23 mouse cellular contexts compared by ENCODE assay signal in the genomic region with DNA sequence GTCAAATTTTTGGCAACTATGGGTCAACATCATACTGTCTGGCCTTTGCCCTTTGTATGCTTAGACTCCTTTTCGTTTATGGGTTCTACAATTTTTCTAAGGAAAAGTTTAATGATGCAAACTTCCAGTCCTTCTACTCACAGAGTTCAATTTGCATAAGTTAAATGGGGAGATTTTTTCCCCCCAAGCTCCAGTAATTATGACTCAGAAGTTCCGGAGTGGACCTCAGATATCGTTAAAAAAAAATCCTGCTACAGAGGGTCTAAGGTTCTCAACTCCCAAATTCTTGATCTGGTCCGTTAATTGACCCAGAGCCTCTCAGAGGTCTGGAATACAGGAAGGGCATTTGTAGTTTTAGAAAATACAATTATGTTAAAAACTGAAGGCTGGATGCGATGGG. TPM values are rescaled to one million over a fixed set of nuclear protein-coding genes. Genes with fewer than 3 reads are reported as not detected.
A peak's percentile ranks its signal among the peaks of the same experiment; 100 is the strongest.
DNase-seq lines count a peak whose midpoint lies in the region; ATAC-seq and TF ChIP-seq lines count a peak whose summit lies in the region.
"Had no signal": no experiment of that assay in that cellular context is flagged by ENCODE, and none has a peak within 500 bp of the region (broad histone marks: within the 10 kb centered on the region; RNA-seq: fewer than 3 reads in every experiment).

No protein-coding gene starts in this region.

- TF ChIP-seq POLR2A in heart, adult 2 months (IDR thresholded peaks at IDR 0.05; ENCODE audit: insufficient read depth, low read depth, low read length): no peak
- TF ChIP-seq POLR2A in CH12.LX (IDR thresholded peaks at IDR 0.05; ENCODE audit: low read depth, low read length): no peak

- H3K36me3 ChIP-seq in heart, embryonic 10.5 days: no peaks in the 10 kb centered on the region
- no peaks in the 10 kb centered on the region for H3K36me3 ChIP-seq in heart, adult 2 months (ENCODE audit: control insufficient read depth, insufficient read depth, low read length)
- no peaks in the 10 kb centered on the region for H3K36me3 ChIP-seq in CH12.LX (replicated peaks in 1 of 2; ENCODE audit: control insufficient read depth in 1 of 2, insufficient read depth in 1 of 2, low read length in 1 of 2)
- H3K36me3 ChIP-seq in forebrain, embryonic 13.5 days (ENCODE audit: poor library complexity, severe bottlenecking): no peaks in the 10 kb centered on the region
- H3K36me3 ChIP-seq: G1E had no signal

- H3K79me2 ChIP-seq in heart, adult 2 months (replicated peaks; ENCODE audit: control insufficient read depth, insufficient read depth, low read length): no peaks in the 10 kb centered on the region
- H3K79me2 ChIP-seq in CH12.LX (replicated peaks; ENCODE audit: control insufficient read depth, extremely low read depth, insufficient read depth, poor library complexity, severe bottlenecking): no peaks in the 10 kb centered on the region

- dilution Hi-C loops in CH12.LX (cut with MboI; ENCODE audit: extremely low pct_ligation_motif_present, extremely low pct_unique_long_range_greater_than_20kb, low sequenced_read_pairs): no loop called here

- no peak for ATAC-seq in forebrain, embryonic 13.5 days
- ATAC-seq: activated CD4-positive, CD25-positive, alpha-beta regulatory T cell, adult 4 months; CD4-positive, CD25-positive, alpha-beta regulatory T cell, adult 4 months; Patski had no signal

- intact Hi-C loops in heart, adult 2 months (cut with DNase I): no loop called here

- TF ChIP-seq CTCF in heart, adult 2 months (IDR thresholded peaks at IDR 0.05): no peak
- TF ChIP-seq CTCF in CH12.LX (conservative IDR thresholded peaks at IDR 0.05 in 1 of 2, IDR thresholded peaks at IDR 0.05 in 1 of 2; ENCODE audit: low read depth in 2 of 2, low read length in 2 of 2): no peak

- H3K4me2 ChIP-seq in CH12.LX (ENCODE audit: insufficient read depth, low read depth, poor library complexity, severe bottlenecking): peak overlapping the region; percentile 77
- no peak overlapping the region for H3K4me2 ChIP-seq in forebrain, embryonic 13.5 days

- H3K4me3 ChIP-seq in heart, embryonic 10.5 days: no peak overlapping the region
- H3K4me3 ChIP-seq in heart, adult 2 months: no peak overlapping the region
- peak overlapping the region in 1 of 3 experiments; percentile 32 for H3K4me3 ChIP-seq in CH12.LX (replicated peaks in 1 of 3; ENCODE audit: low read depth in 2 of 3, low read length in 2 of 3, poor library complexity in 1 of 3)
- no peak overlapping the region for H3K4me3 ChIP-seq in forebrain, embryonic 13.5 days

- TF ChIP-seq RAD21 in CH12.LX (IDR thresholded peaks at IDR 0.05; ENCODE audit: low read depth, low read length): no peak

- no peaks in the 10 kb centered on the region for H3K4me1 ChIP-seq in heart, embryonic 10.5 days
- H3K4me1 ChIP-seq in heart, adult 2 months (ENCODE audit: control insufficient read depth, insufficient read depth, low read length): no peaks in the 10 kb centered on the region
- peaks cover 26 to 45% of the 10 kb centered on the region in 2 experiments for H3K4me1 ChIP-seq in CH12.LX (ENCODE audit: control insufficient read depth in 1 of 2, insufficient read depth in 2 of 2)
- H3K4me1 ChIP-seq in forebrain, embryonic 13.5 days: no peaks in the 10 kb centered on the region

- no peak overlapping the region for H3K9ac ChIP-seq in heart, adult 2 months (ENCODE audit: low read depth, low read length)
- 0 out of 2 replicates have a peak overlapping the region, but pooled peaks have one; percentile 14 for H3K9ac ChIP-seq in CH12.LX (ENCODE audit: insufficient read depth, low read depth)
- H3K9ac ChIP-seq in forebrain, embryonic 13.5 days: no peak overlapping the region

- WGBS in heart, embryonic 10.5 days: 81% methylated on average over 5 of the region's 5 CpGs
- 73% methylated on average over 5 of the region's 5 CpGs for WGBS in heart, adult 2 months
- 87% methylated on average over 5 of the region's 5 CpGs for WGBS in forebrain, embryonic 13.5 days

- DNase-seq in heart, embryonic 10.5 days (ENCODE audit: low spot score): peak; percentile 1
- no peak for DNase-seq in heart, adult 2 months
- DNase-seq in CH12.LX (ENCODE audit: extremely low read depth): peak; percentile 72
- peak; percentile 19 for DNase-seq in Muller cell, postnatal 12 days (ENCODE audit: inconsistent ontology term)
- DNase-seq in adrenal gland, adult (ENCODE audit: inconsistent age in 2 of 2, low spot score in 1 of 2): no peak
- DNase-seq: adrenal gland, adult 2 months; adrenal gland, adult 8-10 months; adrenal gland, postnatal 10 days; adrenal gland, postnatal 14 days; adrenal gland, postnatal 25 days; adrenal gland, postnatal 36 days; B cell, adult 2 months; cerebellum, adult 11 months; cerebellum, adult 11-12 months; cerebellum, adult 18-20 months; cerebellum, adult 2 months; cerebellum, adult 8-10 months; cerebellum, adult 9-10 months had no signal

- no peak for TF ChIP-seq EP300 in heart, adult 2 months (IDR thresholded peaks at IDR 0.05; ENCODE audit: insufficient read depth, low read depth, low read length)
- peak; percentile 93 for TF ChIP-seq EP300 in CH12.LX (IDR thresholded peaks at IDR 0.05; ENCODE audit: low read length)

- no peaks in the 10 kb centered on the region for H3K27me3 ChIP-seq in heart, embryonic 10.5 days (ENCODE audit: insufficient read depth, poor library complexity, severe bottlenecking)
- H3K27me3 ChIP-seq in heart, adult 2 months (ENCODE audit: control insufficient read depth, insufficient read depth, low read length): no peaks in the 10 kb centered on the region
- no peaks in the 10 kb centered on the region for H3K27me3 ChIP-seq in CH12.LX (replicated peaks)
- no peaks in the 10 kb centered on the region for H3K27me3 ChIP-seq in forebrain, embryonic 13.5 days

- in situ Hi-C loops in CH12.LX (cut with MboI; ENCODE audit: low pct_ligation_motif_present, low pct_unique_long_range_greater_than_20kb, low sequenced_read_pairs): no loop called here

- no peak overlapping the region for H3K27ac ChIP-seq in heart, embryonic 10.5 days
- H3K27ac ChIP-seq in heart, adult 2 months: no peak overlapping the region
- H3K27ac ChIP-seq in CH12.LX (ENCODE audit: insufficient read depth, low read depth): no peak overlapping the region
- H3K27ac ChIP-seq in forebrain, embryonic 13.5 days: no peak overlapping the region

- H3K9me3 ChIP-seq in heart, embryonic 10.5 days: no peaks in the 10 kb centered on the region
- H3K9me3 ChIP-seq in CH12.LX (replicated peaks; ENCODE audit: low read length): no peaks in the 10 kb centered on the region
- no peaks in the 10 kb centered on the region for H3K9me3 ChIP-seq in forebrain, embryonic 13.5 days (replicated peaks)
- H3K9me3 ChIP-seq: G1E had no signal

TF ChIP-seq in CH12.LX, 34 proteins besides CTCF, POLR2A, EP300 and RAD21 (continues in another document):
- TF ChIP-seq CHD2 (IDR thresholded peaks at IDR 0.05; ENCODE audit: low read length) (peak; percentile 57; the same call in 1 of the 2 replicates), NRF1 (IDR thresholded peaks at IDR 0.05; ENCODE audit: low read depth, low read length) (no peak), RCOR1 (conservative IDR thresholded peaks at IDR 0.05; ENCODE audit: low read depth, low read length) (no peak; the same call in 1 of the 2 replicates), JUN (IDR thresholded peaks at IDR 0.05; ENCODE audit: insufficient read depth, low read depth, low read length) (peak; percentile 85), USF2 (conservative IDR thresholded peaks at IDR 0.05; ENCODE audit: low read depth, low read length) (no peak), KAT2A (IDR thresholded peaks at IDR 0.05; ENCODE audit: insufficient replicate concordance, low read length) (no peak), TCF12 (IDR thresholded peaks at IDR 0.05; ENCODE audit: low read depth, low read length) (peak; percentile 18), HCFC1 (IDR thresholded peaks at IDR 0.05; ENCODE audit: low read depth, low read length) (no peak; the same call in 1 of the 2 replicates), ELF1 (IDR thresholded peaks at IDR 0.05; ENCODE audit: low read depth, low read length) (no peak), CHD1 (IDR thresholded peaks at IDR 0.05; ENCODE audit: low read depth, low read length) (no peak), GABPA (IDR thresholded peaks at IDR 0.05; ENCODE audit: insufficient replicate concordance, low read depth, low read length) (no peak), MAX (IDR thresholded peaks at IDR 0.05; ENCODE audit: low read length) (0 out of 2 replicates have a peak, but pooled peaks have one; percentile 3), MXI1 (IDR thresholded peaks at IDR 0.05; ENCODE audit: low read depth, low read length) (no peak), MAFK (IDR thresholded peaks at IDR 0.05; ENCODE audit: insufficient replicate concordance, low read length) (0 out of 2 replicates have a peak, but pooled peaks have one; percentile 45), POLR2AphosphoS2 (IDR thresholded peaks at IDR 0.05; ENCODE audit: low read depth, low read length) (no peak), IRF4 (IDR thresholded peaks at IDR 0.05; ENCODE audit: low read depth, low read length) (peak; percentile 45), ZMIZ1 (IDR thresholded peaks at IDR 0.05; ENCODE audit: low read depth, low read length) (no peak), ZNF384 (IDR thresholded peaks at IDR 0.05; ENCODE audit: low read depth, low read length) (peak; percentile 94), SMC3 (IDR thresholded peaks at IDR 0.05; ENCODE audit: low read depth, low read length) (no peak), UBTF (IDR thresholded peaks at IDR 0.05; ENCODE audit: low read depth, low read length) (no peak), JUND (conservative IDR thresholded peaks at IDR 0.05; ENCODE audit: low read depth, low read length) (peak; percentile 97), NELFE (IDR thresholded peaks at IDR 0.05; ENCODE audit: low read depth, low read length) (no peak), TBP (conservative IDR thresholded peaks at IDR 0.05; ENCODE audit: low read depth, low read length) (no peak), ETS1 (conservative IDR thresholded peaks at IDR 0.05; ENCODE audit: low read depth, low read length) (peak; percentile 82), E2F4 (IDR thresholded peaks at IDR 0.05; ENCODE audit: insufficient replicate concordance, low read depth, low read length) (no peak), MEF2A (IDR thresholded peaks at IDR 0.05; ENCODE audit: borderline replicate concordance, low read depth, low read length) (peak; percentile 73), MAZ (IDR thresholded peaks at IDR 0.05; ENCODE audit: low read depth, low read length) (peak; percentile 36; the same call in 1 of the 2 replicates)

RNA-seq across cellular contexts. Expression of gene Tars, which starts 37.6 kb away (rescaled TPM):
- polyA plus RNA-seq in heart, embryonic 10.5 days (2016; fragmentation: Nextera tagmentation; extraction: Ambion mirVana): 63.6 and 80.2 TPM in 2 replicates
- 10 to 100 TPM; 19.0 to 24.5 TPM for total RNA-seq in heart, adult 2 months (2021)
- polyA plus RNA-seq in heart, adult 2 months (2012; rRNA removed): 7.8 and 12.1 TPM in 2 replicates
- 107 and 114 TPM in 2 replicates for total RNA-seq in CH12.LX (2012; rRNA removed)
- total RNA-seq in CH12.LX (2014; rRNA removed): 217 and 256 TPM in 2 replicates
- polyA plus RNA-seq in CH12.LX (2012; ENCODE audit: insufficient read length, low read depth): 189 and 214 TPM in 2 replicates
- polyA plus RNA-seq in forebrain, embryonic 13.5 days (2015; fragmentation: Nextera tagmentation; extraction: Ambion mirVana): 55.3 and 64.0 TPM in 2 replicates

Comparison
In these comparisons a context has a peak if more than half of its experiments do, and no peak if none do; other contexts are left out.
1. DNase-seq: peak in heart, embryonic 10.5 days (single experiment), CH12.LX (single experiment) and Muller cell, postnatal 12 days (single experiment); none in heart, adult 2 months (0 of 2) and adrenal gland, adult (0 of 2).